Mouse (Mus musculus) forebrain, embryonic 16.5 days (tissue): ENCODE measurements at regions not wholly inside any gene's neighbourhood (a gene's known extent, or its start where the extent isn't known, plus 50 kb on each side); places are given as distances from the start of the nearest gene placed in this dataset.

Source experiments
- ATAC-seq: fragments of 200-750 bp; cut with Nextera tagmentation; 2 replicates; pipeline ENCODE4 v1.8.0; 2017; ENCODE audit warnings: mild to moderate bottlenecking, moderate library complexity
- H3K27ac ChIP-seq: fragments of 300-500 bp; sonication (generic); 2 replicates; pipeline ENCODE4 v1.5.1; 2014; ENCODE audit warnings: low read length, control low read depth
- H3K27me3 ChIP-seq: fragments of 300-500 bp; sonication (generic); replicated peaks from 2 replicates; pipeline ENCODE4 v1.6.1; 2014; ENCODE audit warnings: low read length; ENCODE audit not compliant: control insufficient read depth, insufficient read depth
- H3K36me3 ChIP-seq: fragments of 300-500 bp; sonication (generic); 2 replicates; pipeline ENCODE4 v1.6.1; 2014; ENCODE audit not compliant: control insufficient read depth, insufficient read depth
- H3K4me1 ChIP-seq: fragments of 300-500 bp; sonication (generic); replicated peaks from 2 replicates; pipeline ENCODE4 v1.6.1; 2014; ENCODE audit warnings: low read length; ENCODE audit not compliant: control insufficient read depth, insufficient read depth
- H3K4me2 ChIP-seq: fragments of 300-500 bp; sonication (generic); 2 replicates; pipeline ENCODE4 v1.6.1; 2014; ENCODE audit warnings: mild to moderate bottlenecking, low read length, control low read depth
- H3K4me3 ChIP-seq: fragments of 300-500 bp; sonication (generic); replicated peaks from 2 replicates; pipeline ENCODE4 v1.5.1; 2014; ENCODE audit warnings: mild to moderate bottlenecking, low read length, control low read depth
- H3K9ac ChIP-seq: fragments of 300-500 bp; sonication (generic); replicated peaks from 2 replicates; pipeline ENCODE4 v1.6.1; 2014; ENCODE audit warnings: low read depth, low read length, control low read depth
- H3K9me3 ChIP-seq: fragments of 300-500 bp; sonication (generic); 2 replicates; pipeline ENCODE4 v1.6.1; 2016; ENCODE audit warnings: low read length; ENCODE audit not compliant: control insufficient read depth
- WGBS: fragments of 180-500 bp; shearing (Covaris S2); extraction: QIAGEN DNeasy Blood & Tissue Kit; methylation state at CpG from one replicate; pipeline ENCODE4 v1.1.7; 2014; 5-methylcytosine and 5-hydroxymethylcytosine counted together

DNA sequence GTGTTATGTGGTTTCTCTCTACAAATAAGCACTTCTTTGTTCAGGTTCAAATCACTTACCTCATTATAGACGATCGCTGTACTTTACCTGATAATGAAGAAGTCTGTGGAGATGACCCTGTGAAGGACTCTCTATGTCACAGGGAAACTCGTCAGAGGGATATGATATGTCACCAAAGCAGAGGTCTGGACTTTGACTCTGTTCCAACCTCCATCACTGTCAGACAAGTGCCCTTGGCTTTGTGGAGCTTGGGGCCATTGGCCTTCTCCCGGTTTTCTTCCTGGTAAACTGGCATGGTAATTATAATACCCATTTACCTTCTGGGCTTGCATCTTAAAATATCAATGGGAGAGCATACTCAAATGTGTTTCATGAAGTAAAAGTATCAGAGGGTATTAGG is 98.1 kb upstream of the Rxfp2 start:
- Histone ChIP-seq H3K9ac (no peak overlapping the region), H3K27me3 (no peaks in the 10 kb centered on the region), H3K4me3 (no peak overlapping the region), H3K4me2 (no peak overlapping the region), H3K36me3 (no peaks in the 10 kb centered on the region), H3K9me3 (no peaks in the 10 kb centered on the region), H3K27ac (no peak overlapping the region), H3K4me1 (no peaks in the 10 kb centered on the region)
- WGBS, result 77% methylated on average over 4 of the region's 4 CpGs
- no peak for ATAC-seq

GRCm38 (mm10) chr5:149924501-149924900 is 94.0 kb upstream of the Rxfp2 start:
- Histone ChIP-seq H3K4me2 (no peak overlapping the region), H3K9ac (no peak overlapping the region), H3K4me1 (no peaks in the 10 kb centered on the region), H3K27me3 (no peaks in the 10 kb centered on the region), H3K4me3 (no peak overlapping the region), H3K36me3 (no peaks in the 10 kb centered on the region), H3K9me3 (no peaks in the 10 kb centered on the region), H3K27ac (no peak overlapping the region)
- no peak for ATAC-seq
- 93% methylated on average over 10 of the region's 10 CpGs for WGBS

DNA sequence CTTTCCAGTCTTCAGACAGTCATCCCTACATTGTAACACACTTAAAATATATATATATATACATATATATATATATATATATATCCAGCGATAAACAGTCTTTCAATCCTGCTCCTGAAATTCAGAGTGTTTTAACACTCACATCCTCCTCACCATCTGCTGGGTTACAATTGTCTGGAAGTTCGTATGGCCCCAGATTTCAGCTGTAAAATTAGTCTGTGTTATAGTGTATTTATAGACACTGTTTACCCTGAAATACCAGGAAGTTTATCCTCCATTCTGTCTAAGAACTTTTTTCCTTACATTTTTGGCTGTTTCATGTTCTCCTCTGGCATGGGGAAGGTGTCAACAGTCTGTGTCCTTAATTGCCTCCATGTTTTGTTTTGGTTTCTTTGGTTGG is 91.7 kb upstream of the Rxfp2 start:
- Histone ChIP-seq H3K36me3 (no peaks in the 10 kb centered on the region), H3K4me2 (no peak overlapping the region), H3K27ac (no peak overlapping the region), H3K4me3 (no peak overlapping the region), H3K4me1 (no peaks in the 10 kb centered on the region; the same call in 1 of the 2 replicates), H3K27me3 (no peaks in the 10 kb centered on the region), H3K9ac (no peak overlapping the region), H3K9me3 (no peaks in the 10 kb centered on the region)
- ATAC-seq, result no peak
- WGBS, result 57% methylated on average over 2 of the region's 2 CpGs

DNA sequence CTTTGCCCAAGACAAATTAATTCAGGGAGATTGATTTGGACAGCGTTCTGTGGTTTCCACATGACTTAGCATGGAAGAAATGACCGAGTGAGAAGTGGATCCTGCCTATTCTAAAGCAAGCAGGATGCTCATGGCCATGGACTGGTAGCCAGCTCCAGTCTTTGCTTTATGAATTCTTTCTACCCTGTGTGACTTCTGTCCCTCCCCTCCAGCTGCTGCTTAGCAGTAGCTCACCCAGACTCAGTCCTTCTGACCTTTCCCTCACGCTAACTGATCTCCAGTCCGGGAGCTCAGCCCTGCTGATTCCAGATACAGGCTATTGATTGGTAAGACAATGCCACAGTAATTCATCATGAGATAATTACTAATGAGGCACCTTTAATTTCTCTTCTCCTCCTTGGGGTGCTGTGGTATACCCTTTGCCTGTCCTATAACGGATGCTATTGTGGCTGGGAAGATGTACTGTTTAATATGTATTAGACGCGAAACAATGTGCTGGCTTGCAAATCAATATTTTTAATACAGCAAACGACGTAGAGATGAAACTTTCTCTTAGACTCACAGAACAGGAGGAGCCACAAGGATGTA is 86.8 kb upstream of the Rxfp2 start:
- H3K27ac ChIP-seq, result no peak overlapping the region

DNA sequence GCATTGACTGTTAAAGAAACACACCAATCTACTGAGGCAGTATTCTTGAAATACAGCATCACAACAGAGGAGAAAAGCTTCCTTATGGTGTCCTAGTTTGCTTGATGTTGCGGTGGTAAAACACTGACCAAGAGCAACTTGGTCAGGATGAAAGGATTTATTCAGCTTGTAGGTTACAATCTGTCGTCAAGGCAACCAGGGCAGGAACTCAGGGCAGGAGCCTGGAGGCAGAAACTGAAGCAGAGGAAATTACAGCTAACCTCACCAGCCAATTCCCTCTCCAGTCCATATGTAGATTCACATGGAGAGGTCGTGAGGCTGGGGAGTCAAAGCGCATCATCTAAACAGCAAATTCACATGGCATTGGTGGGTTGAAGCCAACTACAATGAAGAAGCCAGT is 86.3 kb upstream of the Rxfp2 start:
- Histone ChIP-seq H3K9ac (no peak overlapping the region), H3K27me3 (no peaks in the 10 kb centered on the region), H3K4me3 (no peak overlapping the region), H3K36me3 (no peaks in the 10 kb centered on the region), H3K4me2 (no peak overlapping the region), H3K4me1 (peaks cover 8% of the 10 kb centered on the region), H3K9me3 (no peaks in the 10 kb centered on the region), H3K27ac (no peak overlapping the region)
- ATAC-seq, result no peak
- 38% methylated on average over 4 of the region's 4 CpGs for WGBS

More for the DNA sequence above, 86.8 kb upstream of the Rxfp2 start:
- H3K4me1 ChIP-seq, result peaks cover 8% of the 10 kb centered on the region
- WGBS, result 44% methylated on average over 9 of the region's 9 CpGs
- H3K9me3 ChIP-seq, result no peaks in the 10 kb centered on the region
- no peak overlapping the region for H3K4me3 ChIP-seq
- H3K4me2 ChIP-seq, result no peak overlapping the region
- no peaks in the 10 kb centered on the region for H3K36me3 ChIP-seq
- H3K9ac ChIP-seq, result no peak overlapping the region
- no peaks in the 10 kb centered on the region for H3K27me3 ChIP-seq
- no peak for ATAC-seq

GRCm38 (mm10) chr5:149945651-149946050 is 72.8 kb upstream of the Rxfp2 start:
- Histone ChIP-seq H3K27me3 (no peaks in the 10 kb centered on the region), H3K9ac (no peak overlapping the region), H3K36me3 (no peaks in the 10 kb centered on the region), H3K4me2 (no peak overlapping the region), H3K27ac (no peak overlapping the region), H3K4me3 (no peak overlapping the region), H3K9me3 (no peaks in the 10 kb centered on the region), H3K4me1 (no peaks in the 10 kb centered on the region)
- ATAC-seq, result no peak

DNA sequence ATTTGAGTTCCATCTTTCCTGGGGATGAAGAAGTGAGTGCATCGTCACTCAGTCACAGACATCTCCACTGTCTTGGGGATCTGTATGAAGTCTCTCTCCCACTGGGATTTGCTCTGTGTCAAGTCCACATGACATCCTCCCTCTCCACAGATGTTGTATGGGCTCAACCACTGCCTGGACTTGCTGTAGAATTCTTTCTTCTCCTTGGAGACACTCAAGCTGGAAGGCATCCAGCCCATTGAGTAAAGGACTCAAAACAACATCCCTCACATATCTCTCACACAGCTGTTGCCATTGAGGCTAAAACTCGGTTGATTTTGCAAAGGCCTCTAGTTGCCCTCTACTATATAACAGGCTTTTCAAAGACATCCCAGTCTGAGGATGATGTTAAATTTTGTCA is 71.0 kb upstream of the Rxfp2 start:
- Histone ChIP-seq H3K27me3 (no peaks in the 10 kb centered on the region), H3K9ac (no peak overlapping the region), H3K4me1 (no peaks in the 10 kb centered on the region), H3K27ac (no peak overlapping the region), H3K4me2 (no peak overlapping the region), H3K4me3 (no peak overlapping the region), H3K9me3 (no peaks in the 10 kb centered on the region), H3K36me3 (no peaks in the 10 kb centered on the region)
- no peak for ATAC-seq
- WGBS, result 86% methylated on average over 2 of the region's 2 CpGs

- Histone ChIP-seq H3K4me3 (no peak overlapping the region), H3K27ac (no peak overlapping the region), H3K27me3 (no peaks in the 10 kb centered on the region), H3K9ac (no peak overlapping the region), H3K4me2 (no peak overlapping the region), H3K36me3 (no peaks in the 10 kb centered on the region), H3K9me3 (no peaks in the 10 kb centered on the region), H3K4me1 (no peaks in the 10 kb centered on the region)
- no peak for ATAC-seq
- 83% methylated on average over 4 of the region's 4 CpGs for WGBS
Measured at GRCm38 (mm10) chr5:149956931-149957330, 61.5 kb upstream of the Rxfp2 start.

GRCm38 (mm10) chr5:149961178-149961577 is 57.3 kb upstream of the Rxfp2 start:
- Histone ChIP-seq H3K4me3 (no peak overlapping the region), H3K27me3 (no peaks in the 10 kb centered on the region), H3K27ac (no peak overlapping the region), H3K4me2 (no peak overlapping the region), H3K36me3 (no peaks in the 10 kb centered on the region), H3K9me3 (no peaks in the 10 kb centered on the region), H3K9ac (no peak overlapping the region), H3K4me1 (0 out of 2 replicates have a peak, but pooled peaks cover 7% of the 10 kb centered on the region)
- WGBS, result 94% methylated on average over 11 of the region's 11 CpGs
- ATAC-seq, result no peak

- 8% methylated on average over 13 of the region's 13 CpGs for WGBS
- Histone ChIP-seq H3K27ac (no peak overlapping the region), H3K9me3 (no peaks in the 10 kb centered on the region), H3K36me3 (no peaks in the 10 kb centered on the region), H3K27me3 (no peaks in the 10 kb centered on the region), H3K4me1 (0 out of 2 replicates have a peak, but pooled peaks cover 7% of the 10 kb centered on the region), H3K4me2 (peak overlapping the region; percentile 35), H3K9ac (0 out of 2 replicates have a peak overlapping the region, but pooled peaks have one; percentile 1), H3K4me3 (peak overlapping the region; percentile 2; the same call in 1 of the 2 replicates)
- ATAC-seq, result peak; percentile 72
Measured at GRCm38 (mm10) chr5:149964748-149965147, 53.7 kb upstream of the Rxfp2 start.
